Mouse (Mus musculus): ENCODE measurements around the gene S1pr4. TPM values are rescaled to one million over a fixed set of nuclear protein-coding genes. Genes with fewer than 3 reads are reported as not detected.

The S1pr4 gene
- polyA plus RNA-seq, 1 experiment from 2014 or later, result 0.51 TPM

GRCm38 (mm10) chr10:81513798-81514197 is 13.9 kb upstream of the S1pr4 start:
- H3K36me3 ChIP-seq (replicated peaks), result no peaks in the 10 kb centered on the region
- no peak for DNase-seq (ENCODE audit: low spot score)
- 84% methylated on average over 5 of the region's 5 CpGs for WGBS

GRCm38 (mm10) chr10:81510246-81510810 is 10.4 kb upstream of the S1pr4 start:
- H3K4me3 ChIP-seq, result no peak overlapping the region
- H3K4me1 ChIP-seq, result peaks cover 9% of the 10 kb centered on the region; the same call in 1 of the 2 replicates
- DNase-seq (ENCODE audit: low spot score), result no peak
- no peak overlapping the region for H3K27ac ChIP-seq (replicated peaks)
- peaks cover 8% of the 10 kb centered on the region; the same call in 1 of the 2 replicates for H3K9me3 ChIP-seq
- WGBS, result 83% methylated on average over 14 of the region's 14 CpGs
- peaks cover 32% of the 10 kb centered on the region for H3K27me3 ChIP-seq (replicated peaks; ENCODE audit: low read depth, poor library complexity, severe bottlenecking)
- no peaks in the 10 kb centered on the region for H3K36me3 ChIP-seq (replicated peaks)

More at GRCm38 (mm10) chr10:81513798-81514197, 13.9 kb upstream of the S1pr4 start:
- no peak overlapping the region for H3K27ac ChIP-seq (replicated peaks)
- H3K9me3 ChIP-seq, result peaks cover 8% of the 10 kb centered on the region; the same call in 1 of the 2 replicates
- no peak overlapping the region for H3K4me3 ChIP-seq
- H3K4me1 ChIP-seq, result 0 out of 2 replicates have a peak, but pooled peaks cover 7% of the 10 kb centered on the region
- H3K27me3 ChIP-seq (replicated peaks; ENCODE audit: low read depth, poor library complexity, severe bottlenecking), result peaks cover 47% of the 10 kb centered on the region

- Histone ChIP-seq H3K4me1 (peaks cover 12% of the 10 kb centered on the region), H3K27ac (replicated peaks) (no peak overlapping the region), H3K4me3 (no peak overlapping the region), H3K27me3 (replicated peaks; ENCODE audit: low read depth, poor library complexity, severe bottlenecking) (peaks cover 33% of the 10 kb centered on the region), H3K36me3 (replicated peaks) (no peaks in the 10 kb centered on the region), H3K9me3 (no peaks in the 10 kb centered on the region)
- WGBS, result 71% methylated on average over 13 of the region's 13 CpGs
- no peak for DNase-seq (ENCODE audit: low spot score)
Measured at GRCm38 (mm10) chr10:81507691-81508489, 8.0 kb upstream of the S1pr4 start.

GRCm38 (mm10) chr10:81507095-81507494 is 7.2 kb upstream of the S1pr4 start:
- no peak overlapping the region for H3K4me3 ChIP-seq
- peaks cover 12% of the 10 kb centered on the region for H3K4me1 ChIP-seq
- H3K27ac ChIP-seq (replicated peaks), result no peak overlapping the region
- no peaks in the 10 kb centered on the region for H3K36me3 ChIP-seq (replicated peaks)
- no peaks in the 10 kb centered on the region for H3K9me3 ChIP-seq
- peaks cover 27% of the 10 kb centered on the region for H3K27me3 ChIP-seq (replicated peaks; ENCODE audit: low read depth, poor library complexity, severe bottlenecking)
- WGBS, result 39% methylated on average over 6 of the region's 6 CpGs
- no peak for DNase-seq (ENCODE audit: low spot score)

- DNase-seq (ENCODE audit: low spot score), result no peak
- H3K9me3 ChIP-seq, result no peaks in the 10 kb centered on the region
- peaks cover 16% of the 10 kb centered on the region for H3K27me3 ChIP-seq (replicated peaks; ENCODE audit: low read depth, poor library complexity, severe bottlenecking)
- no peak overlapping the region for H3K4me3 ChIP-seq
- peaks cover 8% of the 10 kb centered on the region for H3K4me1 ChIP-seq
- H3K27ac ChIP-seq (replicated peaks), result no peak overlapping the region
- H3K36me3 ChIP-seq (replicated peaks), result no peaks in the 10 kb centered on the region
- 80% methylated on average over 15 of the region's 15 CpGs for WGBS
Measured at GRCm38 (mm10) chr10:81505016-81505664, 5.2 kb upstream of the S1pr4 start.

GRCm38 (mm10) chr10:81502658-81503057 is 2.7 kb upstream of the S1pr4 start:
- 9% methylated on average over 36 of the region's 36 CpGs for WGBS

GRCm38 (mm10) chr10:81501863-81502262 is 1.9 kb upstream of the S1pr4 start:
- 83% methylated on average over 5 of the region's 5 CpGs for WGBS

More at GRCm38 (mm10) chr10:81502658-81503057, 2.7 kb upstream of the S1pr4 start:
- Histone ChIP-seq H3K4me3 (peak overlapping the region; percentile 52), H3K27me3 (replicated peaks; ENCODE audit: low read depth, poor library complexity, severe bottlenecking) (peaks cover 12% of the 10 kb centered on the region), H3K4me1 (peaks cover 14% of the 10 kb centered on the region), H3K27ac (replicated peaks) (no peak overlapping the region; the same call in 1 of the 2 replicates), H3K9me3 (no peaks in the 10 kb centered on the region), H3K36me3 (replicated peaks) (no peaks in the 10 kb centered on the region)
- DNase-seq (ENCODE audit: low spot score), result peak; percentile 89

GRCm38 (mm10) chr10:81499250-81499901 is 556 bp downstream of the S1pr4 start:
- H3K36me3 ChIP-seq (replicated peaks), result peaks cover under 1% of the 10 kb centered on the region; the same call in 1 of the 2 replicates
- peaks cover 12% of the 10 kb centered on the region for H3K27me3 ChIP-seq (replicated peaks; ENCODE audit: low read depth, poor library complexity, severe bottlenecking)
- H3K4me3 ChIP-seq, result no peak overlapping the region
- 78% methylated on average over 23 of the region's 23 CpGs for WGBS
- no peak for DNase-seq (ENCODE audit: low spot score)
- H3K4me1 ChIP-seq, result peaks cover 31% of the 10 kb centered on the region
- no peaks in the 10 kb centered on the region for H3K9me3 ChIP-seq
- no peak overlapping the region for H3K27ac ChIP-seq (replicated peaks)

More at GRCm38 (mm10) chr10:81501863-81502262, 1.9 kb upstream of the S1pr4 start:
- Histone ChIP-seq H3K36me3 (replicated peaks) (no peaks in the 10 kb centered on the region), H3K4me3 (no peak overlapping the region), H3K9me3 (no peaks in the 10 kb centered on the region), H3K4me1 (peaks cover 19% of the 10 kb centered on the region), H3K27ac (replicated peaks) (no peak overlapping the region), H3K27me3 (replicated peaks; ENCODE audit: low read depth, poor library complexity, severe bottlenecking) (peaks cover 12% of the 10 kb centered on the region)
- DNase-seq (ENCODE audit: low spot score), result no peak

GRCm38 (mm10) chr10:81498316-81499249 is 1.3 kb downstream of the S1pr4 start:
- peaks cover 9% of the 10 kb centered on the region for H3K36me3 ChIP-seq (replicated peaks)
- H3K4me3 ChIP-seq, result peak overlapping the region; percentile 14
- 86% methylated on average over 38 of the region's 38 CpGs for WGBS
- no peak overlapping the region; the same call in 1 of the 2 replicates for H3K27ac ChIP-seq (replicated peaks)
- no peaks in the 10 kb centered on the region for H3K9me3 ChIP-seq
- H3K27me3 ChIP-seq (replicated peaks; ENCODE audit: low read depth, poor library complexity, severe bottlenecking), result peaks cover 9% of the 10 kb centered on the region
- peaks cover 39% of the 10 kb centered on the region for H3K4me1 ChIP-seq
- no peak for DNase-seq (ENCODE audit: low spot score)

GRCm38 (mm10) chr10:81497401-81498270 is 2.3 kb downstream of the S1pr4 start:
- WGBS, result 88% methylated on average over 17 of the region's 17 CpGs
- peak overlapping the region; percentile 93 for H3K4me3 ChIP-seq
- H3K9me3 ChIP-seq, result no peaks in the 10 kb centered on the region
- no peak for DNase-seq (ENCODE audit: low spot score)
- no peaks in the 10 kb centered on the region for H3K27me3 ChIP-seq (replicated peaks; ENCODE audit: low read depth, poor library complexity, severe bottlenecking)
- H3K36me3 ChIP-seq (replicated peaks), result peaks cover 18% of the 10 kb centered on the region
- H3K27ac ChIP-seq (replicated peaks), result peak overlapping the region; percentile 86; the same call in 1 of the 2 replicates
- H3K4me1 ChIP-seq, result peaks cover 42% of the 10 kb centered on the region

GRCm38 (mm10) chr10:81496969-81497368 is 3.0 kb downstream of the S1pr4 start:
- no peaks in the 10 kb centered on the region for H3K27me3 ChIP-seq (replicated peaks; ENCODE audit: low read depth, poor library complexity, severe bottlenecking)
- peak overlapping the region; percentile 86 for H3K27ac ChIP-seq (replicated peaks)
- WGBS, result 48% methylated on average over 4 of the region's 4 CpGs
- DNase-seq (ENCODE audit: low spot score), result no peak
- peak overlapping the region; percentile 93 for H3K4me3 ChIP-seq
- H3K4me1 ChIP-seq, result peaks cover 42% of the 10 kb centered on the region
- peaks cover 25% of the 10 kb centered on the region for H3K36me3 ChIP-seq (replicated peaks)
- H3K9me3 ChIP-seq, result no peaks in the 10 kb centered on the region

Measured in embryonic facial prominence, embryonic 10.5 days (tissue).